Mouse (Mus musculus): Measurements from ENCODE around the gene Stxbp4.
A peak's percentile ranks its signal among the peaks of the same experiment; 100 is the strongest.

The Stxbp4 gene

DNA sequence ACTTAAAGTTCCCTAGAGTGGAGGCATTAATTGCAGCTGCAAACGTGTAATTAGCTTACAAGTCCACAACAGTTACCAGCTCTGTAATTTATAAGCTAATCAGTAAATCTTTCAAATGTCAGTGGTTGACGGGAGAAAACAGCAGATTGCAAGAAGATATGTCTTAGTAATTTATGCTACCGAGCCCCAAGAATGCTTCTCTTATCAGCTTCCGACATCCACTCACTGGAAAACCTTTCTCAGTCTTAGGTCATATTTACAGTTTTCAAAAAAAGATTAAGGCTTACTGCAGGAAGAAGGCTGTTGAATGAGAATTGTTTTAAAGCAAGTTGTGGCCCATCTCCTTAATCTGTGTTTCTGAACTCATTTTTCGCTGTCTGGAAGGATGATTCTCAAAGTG is 83.9 kb downstream of the Stxbp4 start:
- DNase-seq, result no peak

DNA sequence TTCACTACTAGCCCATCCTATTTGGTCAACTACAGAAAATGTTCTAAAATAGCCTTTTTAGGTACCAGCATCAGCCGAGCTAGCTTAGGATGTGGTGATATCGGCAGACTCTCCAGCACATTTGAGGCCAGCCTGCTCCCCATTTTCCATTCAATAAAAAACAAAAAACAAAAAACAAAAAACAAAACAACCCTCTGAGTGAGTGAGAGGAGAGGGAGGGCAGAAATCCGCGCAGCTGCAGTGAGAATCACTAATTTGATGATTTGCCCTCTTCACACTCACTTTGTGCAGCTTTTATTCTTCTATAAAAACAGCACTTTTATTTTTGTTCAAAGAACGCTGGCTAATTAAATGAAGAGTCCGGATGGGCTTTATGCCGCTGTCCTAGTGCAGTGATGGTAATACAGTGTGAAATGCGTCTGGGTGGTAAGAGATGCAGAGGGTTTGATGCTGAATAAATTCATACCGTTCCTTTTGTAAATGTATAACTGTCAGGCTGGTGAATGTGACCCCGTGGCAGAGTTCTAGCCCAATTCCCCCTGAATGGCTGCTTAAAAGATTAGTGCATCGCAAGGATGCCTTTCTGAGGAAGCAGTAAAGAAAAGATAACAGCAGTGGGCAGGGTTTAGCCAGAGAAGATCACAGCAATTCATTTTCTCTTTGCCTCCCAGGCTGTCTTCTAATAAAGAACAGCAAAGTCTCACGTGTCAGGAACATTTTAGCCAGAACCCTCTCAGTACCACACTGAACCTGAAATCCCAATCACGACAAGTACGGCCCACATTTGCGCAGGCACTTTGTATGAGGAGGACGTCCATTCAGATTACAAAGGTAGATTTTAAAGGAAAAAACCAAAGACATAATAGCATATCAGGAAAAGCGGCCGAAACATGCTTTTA is 85.3 kb downstream of the Stxbp4 start:
- DNase-seq, result no peak

DNA sequence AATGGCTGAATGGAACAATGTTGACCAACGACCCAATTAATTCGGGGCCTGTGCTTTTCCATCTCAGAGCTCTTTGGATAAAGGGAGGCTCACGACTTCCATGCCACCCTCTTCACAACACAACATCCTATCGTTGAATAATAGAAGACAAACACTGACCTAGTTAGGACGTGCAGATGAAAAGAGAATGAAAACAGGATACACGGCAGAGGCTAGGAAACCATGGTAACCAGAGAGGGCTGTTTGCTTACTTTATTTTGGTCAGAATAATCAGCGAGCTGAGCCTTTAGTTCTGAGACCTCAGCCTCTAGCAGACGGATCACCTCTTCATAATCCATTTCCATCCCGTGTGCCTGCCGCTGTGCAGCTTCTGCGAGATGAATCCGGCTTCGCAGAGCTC is 89.3 kb downstream of the Stxbp4 start:
- DNase-seq, result no peak

DNA sequence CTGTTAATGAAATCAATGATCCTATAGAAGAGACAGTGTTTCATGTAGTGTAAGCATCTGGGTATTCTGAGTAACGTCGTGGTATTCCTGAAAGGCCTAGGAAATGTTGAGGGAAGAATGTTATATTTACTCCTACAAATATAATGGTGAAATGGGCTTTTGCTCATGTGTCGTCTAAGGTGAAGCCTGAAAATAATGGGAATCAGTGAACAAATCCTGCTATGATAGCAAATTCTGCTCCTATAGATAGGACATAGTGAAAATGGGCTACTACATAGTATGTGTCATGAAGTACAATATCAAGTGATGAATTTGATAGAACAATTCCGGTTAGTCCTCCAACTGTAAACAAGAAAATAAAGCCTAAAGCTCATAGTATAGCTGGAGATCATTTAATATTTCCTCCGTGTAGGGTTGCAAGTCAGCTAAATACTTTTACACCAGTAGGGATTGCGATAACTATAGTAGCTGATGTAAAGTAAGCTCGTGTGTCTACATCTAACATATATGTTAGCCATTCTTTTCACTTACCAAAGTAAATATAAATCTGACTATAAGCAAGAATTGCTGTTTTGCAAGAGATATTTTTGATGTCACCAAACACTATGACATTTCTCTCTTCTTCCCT is 99.1 kb downstream of the Stxbp4 start:
- DNase-seq, result no peak

DNA sequence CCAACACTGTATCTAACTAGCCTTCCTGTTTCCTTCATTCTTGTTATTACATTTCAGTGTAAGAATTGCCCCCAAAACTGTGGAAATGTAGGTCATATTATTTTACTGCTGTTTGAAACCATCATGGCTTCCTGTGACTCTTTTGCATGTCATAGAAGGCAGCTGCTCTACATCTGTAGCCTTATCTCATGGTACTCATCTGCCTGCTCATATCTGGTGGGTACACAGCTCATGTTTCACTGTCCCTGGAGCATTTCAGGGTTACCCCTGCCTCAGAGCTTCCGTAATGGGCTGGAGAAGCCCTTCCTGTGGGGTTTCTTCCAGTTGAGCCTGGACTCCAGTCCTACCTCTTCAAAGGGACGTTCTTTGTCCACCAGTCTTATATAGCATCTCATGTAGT is 112.6 kb downstream of the Stxbp4 start:
- no peak for DNase-seq

DNA sequence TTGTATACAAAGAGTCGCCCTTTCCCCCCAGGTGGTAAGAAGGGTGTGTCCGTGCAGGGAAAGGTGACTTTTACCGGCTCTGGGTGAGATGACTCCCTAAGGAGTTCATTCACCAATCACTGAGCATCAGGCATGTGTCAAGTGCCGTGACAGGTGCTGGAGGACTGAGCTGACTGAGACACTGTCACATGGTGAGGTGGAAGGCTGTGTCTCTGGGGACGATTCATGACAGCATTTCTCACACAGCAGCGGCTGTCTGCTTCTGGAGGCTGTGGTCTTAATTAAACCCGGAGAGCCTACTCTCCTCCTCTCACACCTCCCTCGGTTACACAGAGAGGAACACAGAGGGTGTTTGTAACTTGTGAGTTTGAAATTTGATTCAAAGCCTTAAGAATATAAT is 116.8 kb downstream of the Stxbp4 start:
- DNase-seq, result no peak

DNA sequence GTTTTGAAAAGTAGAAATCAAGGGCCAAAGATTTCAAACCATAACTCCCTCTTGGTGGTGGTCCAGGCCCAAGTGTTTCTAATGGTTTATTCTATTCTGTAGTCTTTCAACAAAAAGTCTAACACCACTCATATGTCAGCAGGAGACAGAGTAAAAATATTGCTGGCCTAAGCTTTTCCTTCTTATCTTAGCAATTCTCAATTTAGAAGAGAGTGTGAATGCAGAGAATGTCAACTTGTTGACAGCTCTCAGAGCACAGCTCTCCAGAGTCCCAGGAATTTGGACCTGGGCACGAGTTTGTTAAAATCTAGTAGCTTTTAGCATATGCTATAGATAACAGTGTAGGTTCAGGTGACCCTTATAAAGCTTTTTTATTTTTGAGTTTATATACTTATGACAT is 120.1 kb downstream of the Stxbp4 start:
- no peak for DNase-seq

DNA sequence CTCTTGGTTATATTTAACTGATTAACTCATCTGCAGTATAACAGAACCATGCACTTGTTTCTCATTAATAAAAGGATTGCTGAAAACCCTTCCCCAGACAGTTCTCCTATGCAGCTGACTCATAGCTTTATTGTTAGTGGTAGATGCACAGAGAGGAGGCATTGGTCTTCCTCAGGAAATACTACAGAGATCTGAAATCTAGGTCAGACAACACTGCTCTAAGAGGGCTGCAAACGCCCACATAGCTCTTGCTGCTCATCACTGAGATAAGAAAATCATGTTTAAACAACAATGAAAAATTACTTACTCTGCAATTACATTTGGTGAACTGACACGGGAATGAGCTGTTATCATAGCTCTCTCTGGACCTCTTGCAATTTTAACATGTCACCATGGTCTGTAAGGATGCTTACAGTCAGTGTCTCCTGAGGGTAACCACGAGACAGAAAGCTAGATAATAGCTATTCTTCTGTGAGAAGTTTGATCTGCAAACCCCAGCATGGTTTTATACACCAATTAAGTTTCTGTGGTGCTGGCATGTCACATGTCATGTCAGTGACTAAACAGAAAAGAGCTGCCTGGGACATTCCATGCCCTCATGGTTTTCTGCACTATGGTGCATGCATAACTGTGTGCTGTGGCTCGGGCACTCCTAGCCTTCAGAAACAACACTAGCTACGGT is 125.2 kb downstream of the Stxbp4 start:
- no peak for DNase-seq

DNA sequence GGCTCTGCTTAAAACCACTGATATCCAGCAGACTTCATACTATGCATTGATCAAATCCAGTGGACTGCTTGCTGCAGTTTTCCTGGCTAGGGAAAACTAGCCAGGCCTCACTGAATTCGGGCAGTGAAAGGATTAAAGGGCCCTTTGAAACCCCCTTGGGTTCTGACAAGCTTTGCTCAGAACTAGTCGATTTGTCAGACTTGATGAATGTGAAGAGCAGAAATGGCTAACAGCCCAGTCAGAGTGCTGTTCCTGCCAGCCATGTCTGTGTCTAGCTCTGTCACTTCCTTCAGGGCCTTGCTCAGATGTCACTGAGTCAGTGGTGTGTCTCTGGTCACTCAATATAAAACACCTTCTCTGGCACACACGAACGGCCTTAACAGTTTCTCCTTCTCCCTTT is 136.0 kb downstream of the Stxbp4 start:
- no peak for DNase-seq

DNA sequence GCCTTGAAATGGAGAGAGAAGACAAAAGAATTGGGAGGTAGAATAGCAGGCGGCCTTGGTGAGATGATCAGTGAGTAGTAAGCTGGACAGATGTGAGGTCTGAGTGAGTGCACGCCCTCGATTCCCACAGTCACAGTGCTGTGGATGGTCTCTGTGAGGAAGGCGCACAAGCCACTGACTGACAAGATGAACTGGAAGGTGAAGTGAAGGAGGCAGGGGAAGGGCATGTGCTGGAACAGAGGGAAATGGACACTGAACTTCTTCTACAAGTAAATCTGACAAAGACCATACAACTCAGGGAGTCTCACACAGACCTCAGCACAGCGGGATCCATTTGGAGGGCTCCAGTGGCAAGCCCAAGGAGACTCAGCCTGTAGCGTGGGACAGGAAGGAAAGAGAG is 138.0 kb downstream of the Stxbp4 start:
- DNase-seq, result no peak

DNA sequence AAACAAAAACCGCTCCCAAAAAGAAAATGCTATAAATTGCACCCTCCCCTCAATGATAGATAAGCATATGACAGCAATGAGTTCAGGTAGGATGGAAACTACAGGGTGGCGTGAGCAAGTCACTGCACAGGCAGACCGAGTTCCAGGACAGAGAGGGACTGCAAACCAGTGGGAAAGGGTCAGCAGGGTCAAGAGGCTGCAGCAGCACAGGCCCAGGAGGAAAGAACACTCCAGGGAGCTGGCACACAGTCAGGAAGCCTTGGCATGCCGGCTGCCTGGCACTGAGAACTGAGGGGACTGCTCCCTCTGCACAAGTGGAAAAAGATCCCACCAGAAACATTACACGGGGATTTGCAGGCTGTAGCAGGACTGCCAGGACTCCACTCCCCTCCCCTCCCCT is 139.4 kb downstream of the Stxbp4 start:
- DNase-seq, result peak; percentile 5 to 7

DNA sequence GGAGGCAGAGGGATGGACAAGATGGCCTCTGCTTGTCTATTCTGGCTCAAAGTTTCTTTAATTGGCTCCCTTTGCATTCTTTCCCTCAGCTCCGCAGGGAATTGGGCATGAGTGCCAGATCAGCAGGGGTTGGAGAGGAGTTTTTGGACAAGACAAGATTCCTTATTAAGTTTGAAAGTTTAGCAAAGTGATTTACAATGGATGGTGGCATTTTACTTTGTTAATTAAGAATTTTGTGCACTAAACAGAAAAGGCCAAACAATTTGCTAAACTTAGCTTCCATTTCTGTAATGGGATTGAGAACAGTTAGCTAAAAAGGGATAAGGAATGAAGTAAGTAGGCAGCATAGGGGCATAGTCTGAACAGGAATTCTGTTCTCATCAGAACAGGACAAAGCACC is 142.9 kb downstream of the Stxbp4 start:
- DNase-seq, result no peak

DNA sequence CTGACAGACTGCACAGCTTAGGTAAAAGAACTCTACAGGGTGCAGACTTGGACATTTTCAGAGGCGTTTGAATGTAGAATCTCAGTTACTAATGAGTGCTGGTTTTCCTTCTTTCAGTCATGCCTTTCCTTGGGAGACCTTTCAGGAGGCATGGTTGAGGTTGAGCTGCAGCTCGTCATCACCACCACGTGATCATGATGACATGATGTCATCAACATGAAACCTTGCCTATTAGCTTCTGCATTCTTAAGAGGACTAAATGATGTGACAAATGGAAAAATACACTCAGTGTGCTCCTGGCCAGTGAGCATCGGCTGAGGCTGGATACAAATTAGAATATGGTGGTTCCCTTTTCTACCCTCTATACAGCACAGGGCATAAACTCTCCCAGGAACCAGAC is 145.4 kb downstream of the Stxbp4 start:
- DNase-seq, result no peak

DNA sequence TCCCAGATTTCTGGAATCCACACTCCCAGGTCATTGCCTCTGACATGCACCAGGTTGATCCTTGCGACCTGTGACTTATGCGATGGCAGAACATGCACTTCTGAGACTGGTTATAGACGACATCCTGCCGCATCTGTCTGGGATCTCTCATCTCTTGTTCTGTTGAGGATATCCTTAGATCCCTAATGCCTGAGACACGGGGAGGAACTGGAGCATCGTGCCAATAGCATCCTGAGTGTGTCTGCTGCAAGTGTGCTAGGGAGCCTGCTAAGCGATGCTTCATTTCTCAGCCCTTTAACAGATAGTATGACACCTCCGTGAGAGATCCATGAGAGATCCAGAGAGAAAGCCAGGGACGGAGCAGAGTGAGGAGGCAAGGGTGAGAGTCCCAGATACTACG is 148.7 kb downstream of the Stxbp4 start:
- DNase-seq, result no peak

DNA sequence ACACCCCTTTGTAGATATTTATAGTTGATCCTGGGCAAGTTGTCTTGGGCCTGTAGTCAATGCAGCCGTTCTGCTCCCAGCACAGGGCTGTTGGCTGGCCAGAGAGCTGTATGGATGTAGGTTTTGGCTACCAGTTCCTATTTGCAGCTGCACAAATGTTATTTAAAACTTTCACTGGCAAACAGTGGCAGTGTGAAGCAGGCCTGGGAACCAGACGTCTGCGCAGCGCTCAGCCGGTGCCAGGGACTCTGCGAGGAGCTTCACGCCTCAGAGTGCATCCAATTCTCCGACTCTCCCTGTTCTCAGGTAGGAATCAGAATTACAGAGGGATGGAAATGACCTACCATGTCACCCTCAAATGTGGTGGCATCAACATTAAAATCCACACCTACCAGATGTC is 150.2 kb downstream of the Stxbp4 start:
- no peak for DNase-seq

DNA sequence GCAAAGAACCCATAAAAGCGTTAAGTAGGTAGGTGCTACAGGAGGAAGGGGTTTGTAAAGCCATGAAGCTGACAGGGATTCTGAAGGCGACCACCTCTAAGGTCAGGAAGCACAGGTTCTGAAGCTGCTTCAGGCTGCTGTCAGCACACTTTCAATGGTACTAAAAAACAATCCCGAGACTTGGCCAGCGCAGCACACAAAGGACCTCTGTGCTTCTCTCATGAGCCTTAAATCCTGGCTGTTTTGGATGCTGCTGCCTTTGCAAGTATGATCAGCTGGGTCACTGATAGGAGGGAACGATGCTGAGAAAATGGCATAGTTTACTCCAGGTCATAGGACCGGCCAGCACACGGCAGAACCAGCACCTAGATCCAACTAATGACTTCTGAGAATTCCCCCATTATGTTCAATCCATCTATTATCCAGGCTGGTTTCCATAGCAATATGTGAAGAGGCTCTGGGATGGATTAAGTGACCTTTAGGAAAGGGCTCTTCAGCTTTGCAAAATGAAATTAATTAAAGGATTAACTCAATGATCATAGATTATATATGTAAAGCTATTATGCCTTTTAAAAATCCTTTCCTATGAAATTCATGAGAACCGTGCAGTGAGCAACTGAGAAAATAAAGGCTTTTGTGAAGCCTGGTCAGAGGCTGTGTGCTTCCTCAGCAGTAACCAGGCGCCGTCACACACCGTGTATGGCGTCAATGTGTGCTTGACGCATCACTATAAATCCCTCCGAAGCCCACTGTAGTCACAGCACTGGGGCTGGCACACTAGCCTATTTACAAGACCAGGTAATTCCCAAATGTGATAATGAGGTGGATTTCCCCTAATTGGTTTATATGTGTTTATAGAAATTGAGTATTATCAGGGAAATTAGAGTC is 152.9 kb downstream of the Stxbp4 start:
- no peak for DNase-seq

DNA sequence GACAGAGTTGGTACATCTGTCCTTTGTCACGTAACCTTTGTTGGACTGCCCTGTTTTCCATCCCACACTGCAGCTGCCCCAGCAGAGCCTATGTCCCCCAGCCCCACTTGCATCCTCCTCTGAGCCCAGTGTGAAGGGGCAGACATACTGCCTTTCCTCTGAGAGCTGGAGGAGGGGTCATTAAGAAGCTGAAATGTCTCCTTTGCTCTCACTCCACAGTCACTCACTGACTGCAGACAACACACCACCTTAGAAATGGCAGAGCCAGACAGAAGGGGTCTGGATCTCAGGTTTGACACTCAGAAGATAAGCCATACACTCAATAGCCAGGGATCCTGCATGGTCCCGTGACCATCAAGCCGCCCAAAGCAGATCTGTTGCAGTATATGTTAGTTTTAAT is 154.1 kb downstream of the Stxbp4 start:
- DNase-seq, result no peak

DNA sequence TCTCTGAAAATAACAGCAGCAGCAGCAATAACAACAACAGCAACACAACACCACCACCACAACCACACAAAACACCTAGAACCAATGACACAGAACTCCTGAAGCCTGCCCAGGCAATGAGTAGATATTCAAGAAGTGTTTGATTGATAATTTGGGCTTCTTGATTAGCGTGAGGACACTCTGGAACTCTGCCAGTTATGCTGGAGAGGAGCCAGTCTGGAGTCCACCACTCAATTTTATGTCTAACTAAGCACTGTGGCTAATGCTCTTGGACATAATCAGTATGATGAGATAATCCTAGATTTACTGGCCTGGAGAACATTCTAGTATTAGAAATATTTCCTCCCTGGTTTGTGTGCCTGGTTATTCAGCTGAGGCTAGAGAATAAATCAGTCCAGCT is 156.1 kb downstream of the Stxbp4 start:
- DNase-seq, result peak; percentile 20 to 29

DNA sequence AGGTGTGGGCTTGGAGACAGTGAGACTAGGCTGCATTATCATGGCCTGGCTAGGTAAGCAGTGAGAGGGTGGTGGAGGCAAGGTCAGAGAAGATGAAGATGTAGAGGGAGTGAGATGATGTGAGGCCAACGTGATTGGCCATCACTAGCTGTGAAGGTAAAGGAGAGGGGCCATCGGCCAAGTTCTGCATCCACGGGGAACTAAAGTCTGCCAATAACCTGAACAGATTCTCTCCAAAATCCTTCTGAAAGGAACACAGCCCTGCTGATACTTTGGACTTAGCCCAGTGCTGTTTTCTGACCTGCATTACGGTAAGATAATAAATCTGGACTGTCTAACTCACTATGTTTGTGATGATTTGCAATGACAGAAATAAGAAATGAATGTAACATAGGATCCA is 167.6 kb downstream of the Stxbp4 start:
- no peak for DNase-seq

DNA sequence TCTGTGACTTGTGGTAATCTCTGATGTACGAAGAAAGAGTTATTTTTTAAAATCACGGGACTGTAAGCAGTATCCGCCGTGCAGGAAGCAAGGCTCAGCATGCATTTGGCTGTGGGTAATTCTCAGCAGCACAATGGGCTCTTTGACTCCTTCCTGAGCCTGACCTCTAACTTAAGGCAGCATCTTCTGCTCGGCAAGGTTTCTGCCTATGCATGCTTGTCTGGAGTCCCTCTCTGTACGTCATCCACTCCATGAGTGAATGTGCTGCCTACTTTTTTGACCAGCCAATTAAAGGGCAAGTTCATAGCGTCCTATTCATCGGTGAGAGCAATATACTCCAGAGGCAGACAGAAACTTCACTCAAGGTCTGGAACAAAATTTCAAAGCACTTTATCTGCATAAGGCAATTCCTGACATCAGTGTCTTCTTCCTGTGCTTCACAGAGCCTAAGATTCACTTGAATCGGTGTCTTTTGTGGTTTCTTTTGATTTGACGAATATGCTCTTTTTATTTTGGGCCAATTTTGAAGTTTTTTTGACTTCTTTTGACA is 173.8 kb downstream of the Stxbp4 start:
- DNase-seq, result no peak

DNA sequence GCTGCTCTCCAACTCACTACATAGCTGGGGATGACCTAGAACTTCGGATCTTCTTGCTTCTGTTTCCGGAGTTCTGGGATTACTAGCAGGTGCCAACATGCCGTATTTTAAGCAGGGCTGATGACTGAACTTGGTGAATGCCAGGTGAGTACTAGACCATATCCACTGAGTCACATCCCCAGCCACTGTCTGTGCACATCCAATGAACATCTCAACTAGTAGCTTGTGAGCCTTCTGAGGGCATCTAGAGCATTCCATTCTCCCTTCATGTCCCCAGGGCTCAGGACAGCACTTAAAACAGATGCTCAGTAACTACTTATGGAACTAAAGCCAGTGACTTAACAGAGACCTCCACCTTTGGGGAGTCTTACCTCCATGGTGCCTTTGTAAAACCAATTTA is 177.4 kb downstream of the Stxbp4 start:
- no peak for DNase-seq

DNA sequence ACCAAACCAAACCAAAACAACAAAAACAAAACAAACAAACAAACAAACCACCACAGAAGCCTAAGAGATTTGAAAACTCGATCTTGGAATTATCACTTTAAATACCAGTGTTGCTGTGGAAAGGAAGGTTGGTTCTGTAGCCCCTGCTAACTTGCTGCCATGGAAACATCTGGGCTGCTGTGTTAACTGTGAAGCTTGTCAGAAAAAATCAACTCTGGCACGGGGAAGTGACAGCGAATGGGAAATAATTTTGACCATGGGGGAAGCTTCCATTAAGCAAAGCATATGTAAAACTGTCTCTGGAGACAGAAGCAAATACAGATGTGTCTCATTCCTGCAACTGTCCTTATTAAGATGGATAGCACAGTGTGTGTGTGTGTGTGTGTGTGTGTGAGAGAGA is 185.8 kb downstream of the Stxbp4 start:
- DNase-seq, result no peak

DNA sequence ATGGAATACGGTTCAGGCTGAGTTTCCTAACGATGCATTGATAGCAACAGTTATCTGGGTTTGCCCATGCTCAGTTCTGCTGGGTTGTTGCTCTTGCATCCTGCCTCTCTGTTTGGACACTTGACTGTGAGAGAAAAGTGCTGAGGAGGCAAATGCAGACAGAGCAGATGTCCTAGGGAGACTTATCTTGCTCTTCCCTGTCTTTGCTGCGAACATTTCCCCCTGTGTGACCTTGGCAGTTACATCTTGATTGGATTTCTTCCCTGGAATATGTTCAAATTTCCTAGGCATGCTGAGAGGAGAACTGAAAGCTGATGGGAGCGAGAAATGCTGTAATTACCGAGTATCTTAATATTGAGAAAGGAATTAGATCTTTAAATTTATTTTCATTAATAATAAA is 186.4 kb downstream of the Stxbp4 start:
- no peak for DNase-seq
